Mouse (Mus musculus) MEL-GATA-1-ER (cell line): ENCODE data around the gene Srgn.

Experiments used
- DNase-seq: peaks from one replicate; pipeline ENCODE4 v3.0.0-alpha.2; 2012; ENCODE audit warnings: low read depth; ENCODE audit errors: extremely low read depth

Srgn gene

GRCm38 (mm10) chr10:62527351-62527750 is at the start of gene Srgn:
TSS of gene Srgn (minus strand) at chr10:62527451.
- DNase-seq = no peak

- DNase-seq = no peak
Observed at GRCm38 (mm10) chr10:62575001-62575400, 47.8 kb upstream of the Srgn start.

- DNase-seq = no peak
Observed at GRCm38 (mm10) chr10:62570126-62570871, 43.0 kb upstream of the Srgn start.

- no peak for DNase-seq
Observed at GRCm38 (mm10) chr10:62568861-62569260, 41.6 kb upstream of the Srgn start.

- no peak for DNase-seq
Observed at GRCm38 (mm10) chr10:62557736-62558135, 30.5 kb upstream of the Srgn start.

GRCm38 (mm10) chr10:62556558-62556901 is 29.3 kb upstream of the Srgn start:
- no peak for DNase-seq

- no peak for DNase-seq
Observed at GRCm38 (mm10) chr10:62555705-62556557, 28.7 kb upstream of the Srgn start.

- peak; percentile 60 for DNase-seq
Observed at GRCm38 (mm10) chr10:62553611-62554091, 26.4 kb upstream of the Srgn start.

GRCm38 (mm10) chr10:62550787-62551300 is 23.6 kb upstream of the Srgn start:
- DNase-seq = no peak

GRCm38 (mm10) chr10:62549523-62550166 is 22.4 kb upstream of the Srgn start:
- peak; percentile 68 for DNase-seq

- DNase-seq = no peak
Observed at GRCm38 (mm10) chr10:62546441-62546840, 19.2 kb upstream of the Srgn start.

- no peak for DNase-seq
Observed at GRCm38 (mm10) chr10:62545759-62546158, 18.5 kb upstream of the Srgn start.

- DNase-seq = no peak
Observed at GRCm38 (mm10) chr10:62544316-62544715, 17.1 kb upstream of the Srgn start.

GRCm38 (mm10) chr10:62543399-62543808 is 16.2 kb upstream of the Srgn start:
- peak; percentile 95 for DNase-seq

- DNase-seq = no peak
Observed at GRCm38 (mm10) chr10:62542928-62543327, 15.7 kb upstream of the Srgn start.

- no peak for DNase-seq
Observed at GRCm38 (mm10) chr10:62542507-62542906, 15.3 kb upstream of the Srgn start.

GRCm38 (mm10) chr10:62541499-62541898 is 14.2 kb upstream of the Srgn start:
- peak; percentile 91 for DNase-seq

GRCm38 (mm10) chr10:62540800-62541199 is 13.5 kb upstream of the Srgn start:
- peak; percentile 71 for DNase-seq

- no peak for DNase-seq
Observed at GRCm38 (mm10) chr10:62534509-62534908, 7.3 kb upstream of the Srgn start.

GRCm38 (mm10) chr10:62532832-62533231 is 5.6 kb upstream of the Srgn start:
- DNase-seq = no peak

- no peak for DNase-seq
Observed at GRCm38 (mm10) chr10:62530183-62530582, 2.9 kb upstream of the Srgn start.
